Mouse (Mus musculus): ENCODE data around the gene Notch3.
"Not testable (repeated sequence)": the region's sequence is repeated elsewhere in the genome, so short reads cannot be mapped to it uniquely, and the experiment has no call there.

DNA sequence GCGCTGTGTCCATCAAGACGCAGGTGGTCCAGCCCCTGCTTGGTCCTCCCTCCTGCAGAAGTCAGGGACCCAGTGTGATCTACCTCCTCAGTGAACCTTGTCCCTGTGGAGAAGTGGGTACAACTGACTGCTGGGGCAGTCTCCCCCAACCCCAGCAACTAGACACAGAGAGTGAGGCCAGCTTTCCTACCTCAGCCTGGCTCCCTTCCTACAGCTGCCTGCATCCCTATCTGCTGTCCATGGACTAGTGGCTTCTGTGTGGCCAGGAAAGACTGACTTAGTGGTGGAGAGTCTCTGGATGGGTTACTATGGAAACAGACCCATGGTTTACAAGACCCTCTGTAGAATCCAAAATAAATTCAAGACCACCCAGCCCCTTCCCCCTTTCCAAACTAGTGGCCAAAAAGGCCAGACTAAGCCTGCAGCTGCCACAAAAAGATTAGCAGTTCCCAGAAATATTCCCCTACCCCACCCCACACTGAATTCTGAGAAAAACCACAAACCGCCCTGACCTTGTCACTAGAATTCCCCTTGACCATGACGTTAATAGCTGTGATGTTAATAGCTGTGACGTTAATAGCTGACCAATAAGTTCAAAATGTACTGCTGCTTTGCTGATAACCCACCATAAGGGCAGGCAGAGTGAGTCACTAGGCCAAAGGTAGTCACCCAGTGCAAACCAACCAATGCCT lies 58.2 kb downstream of the Notch3 start:
- TF ChIP-seq TAL1 (IDR thresholded peaks at IDR 0.05; ENCODE audit: low read length): peak; percentile 69
- TF ChIP-seq GATA1 (IDR thresholded peaks at IDR 0.05; ENCODE audit: low read length): not testable (repeated sequence)
